Mouse (Mus musculus) cerebellum, adult 9-10 months (tissue): ENCODE data around the gene Gm42420.

Experiments
- DNase-seq: peaks from one replicate; pipeline ENCODE4 v3.0.0; 2022

Gm42420 gene

DNA sequence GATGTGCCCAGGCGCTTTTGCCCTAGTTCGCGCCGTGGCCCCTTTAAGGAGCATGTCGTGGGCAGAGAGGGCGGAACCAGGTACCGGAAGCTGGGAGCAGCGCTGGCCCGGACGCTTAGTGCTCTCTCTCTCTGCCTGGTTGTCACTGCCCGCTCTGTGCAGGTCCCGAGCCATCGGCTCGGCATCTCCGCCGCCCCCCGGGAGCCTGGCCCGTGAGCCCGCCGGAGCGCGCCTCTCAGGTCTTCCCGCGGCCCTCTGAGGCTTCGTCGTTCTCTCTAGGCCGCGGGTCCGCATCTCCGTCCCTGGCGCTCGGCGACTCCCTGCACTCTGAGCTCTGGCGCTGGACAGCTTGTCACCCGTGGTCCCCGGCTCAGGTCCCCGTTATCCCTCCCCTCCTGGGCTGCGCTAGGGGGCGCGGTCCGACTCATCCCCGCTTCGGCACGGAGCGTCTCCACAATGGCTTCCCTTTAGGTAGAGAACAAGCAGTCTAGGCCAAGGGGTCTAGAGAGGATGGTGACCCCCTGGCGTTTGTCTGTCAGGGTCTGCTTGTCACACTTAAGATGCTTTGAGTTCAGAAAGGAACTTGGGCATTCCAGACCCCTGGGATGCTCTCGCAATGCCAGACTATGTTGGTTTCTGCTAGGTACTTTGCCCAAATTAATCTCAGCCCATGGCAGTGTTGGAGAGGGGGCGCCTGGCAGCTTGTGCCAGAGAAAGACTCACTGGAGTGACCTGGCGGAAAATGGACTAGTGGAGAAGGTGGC, 11.6 kb upstream of the Gm42420 start, which contains the start of gene Adck2:
TSS of gene Adck2 (plus strand) at position 83 of the 764 bp plus-strand sequence.
- DNase-seq = peak; percentile 83

DNA sequence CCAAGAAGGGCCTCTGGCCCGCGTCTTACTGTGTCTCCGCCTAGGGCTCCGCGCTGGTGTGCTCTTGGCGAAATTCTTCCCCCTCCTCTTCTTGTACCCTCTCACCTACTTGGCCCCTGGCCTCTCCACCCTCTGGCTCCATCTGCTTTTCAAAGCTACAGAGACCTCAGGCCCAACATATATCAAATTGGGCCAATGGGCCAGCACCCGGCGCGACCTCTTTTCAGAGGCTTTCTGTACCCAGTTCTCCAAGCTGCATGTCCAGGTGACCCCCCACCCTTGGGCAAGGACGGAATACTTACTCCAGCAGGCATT, 11.0 kb upstream of the Gm42420 start:
- DNase-seq = peak; percentile 46

DNA sequence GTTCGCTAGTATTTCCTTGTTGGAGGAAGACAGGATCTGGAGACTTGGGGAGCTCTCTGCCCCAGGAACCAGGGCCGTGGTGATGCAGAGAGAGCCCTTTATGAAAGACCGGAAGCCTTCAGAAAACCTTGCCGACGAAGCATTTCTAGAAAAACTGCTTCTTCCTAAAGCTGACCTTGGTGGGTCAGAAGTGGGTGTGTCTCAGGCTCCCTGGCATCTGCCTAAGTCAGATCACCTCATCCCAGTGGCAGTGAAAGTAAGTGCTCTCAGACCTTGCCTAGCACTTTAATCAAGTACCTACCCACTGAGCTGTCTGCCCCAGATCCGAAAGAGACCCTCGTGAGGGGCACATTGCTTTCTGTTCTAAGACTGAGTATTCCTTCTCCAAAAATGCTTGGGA, 10.6 kb upstream of the Gm42420 start:
- no peak for DNase-seq

DNA sequence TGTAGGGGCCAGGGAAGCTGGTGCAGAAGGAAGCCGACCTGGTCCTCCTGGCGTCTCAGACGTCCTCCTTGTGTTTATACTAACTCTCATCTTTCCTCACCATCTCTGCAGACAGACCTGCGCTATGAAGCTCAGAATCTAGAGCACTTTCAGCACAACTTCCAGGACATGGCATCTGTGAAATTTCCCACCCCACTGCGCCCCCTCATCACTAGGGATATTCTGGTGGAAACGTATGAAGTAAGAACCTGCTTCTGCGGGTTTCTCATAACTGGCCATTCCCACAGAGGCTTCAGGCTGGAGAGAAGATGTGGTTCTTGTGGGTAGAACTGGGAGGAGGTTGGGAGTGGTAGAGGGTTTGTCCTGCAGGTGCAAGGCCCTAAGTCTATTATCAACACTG, 6.0 kb upstream of the Gm42420 start:
- DNase-seq = no peak

DNA sequence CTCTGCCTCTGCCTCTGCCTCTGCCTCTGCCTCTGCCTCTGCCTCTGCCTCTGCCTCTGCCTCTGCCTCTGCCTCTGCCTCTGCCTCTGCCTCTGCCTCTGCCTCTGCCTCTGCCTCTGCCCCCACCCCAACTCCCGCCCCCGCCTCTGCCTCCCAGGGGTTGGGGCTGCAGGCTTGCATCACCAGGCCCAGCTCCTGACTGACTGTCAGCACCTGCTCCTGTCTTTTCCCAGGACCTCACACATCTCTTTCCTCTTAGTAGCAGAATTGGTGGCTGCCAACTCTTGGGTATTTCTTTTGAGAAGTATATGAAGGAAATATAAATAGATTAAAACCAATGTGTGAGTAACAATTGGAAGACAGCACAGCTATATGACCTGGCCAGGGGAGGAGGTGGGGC, 5.0 kb upstream of the Gm42420 start:
- no peak for DNase-seq

DNA sequence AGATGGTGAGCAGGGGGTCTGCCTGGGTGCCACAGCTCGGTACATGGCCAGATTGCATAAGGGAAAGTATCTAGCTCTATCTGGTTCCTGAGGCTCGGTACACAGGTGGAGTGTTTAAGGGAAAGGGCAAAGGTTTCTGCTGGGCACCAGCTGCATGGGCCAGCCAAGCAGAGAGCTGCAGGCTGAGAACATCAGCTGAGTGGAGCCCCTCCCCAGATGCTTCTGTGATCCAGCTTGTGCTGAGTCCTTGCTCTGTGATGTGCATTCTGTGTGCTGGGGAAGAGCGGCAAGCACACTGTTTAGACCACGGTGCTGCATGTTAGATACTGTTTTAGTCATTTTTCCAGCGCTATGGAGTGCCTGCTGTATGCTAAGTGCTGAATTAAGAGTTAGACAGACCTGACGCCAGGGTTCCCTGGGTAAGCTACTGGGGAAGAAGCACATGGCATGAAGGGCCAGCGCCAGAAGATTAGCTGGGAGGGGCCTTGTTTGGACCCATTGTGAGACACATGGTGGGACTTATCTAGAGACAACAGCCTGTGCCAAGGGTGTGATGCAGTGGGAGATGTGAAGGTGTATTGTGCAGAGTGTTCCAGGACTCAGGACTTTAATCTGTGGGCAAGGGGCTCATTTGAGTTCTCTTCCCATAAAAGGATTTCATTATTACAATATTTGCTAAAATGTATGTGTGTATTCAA, 4.3 kb upstream of the Gm42420 start:
- DNase-seq = no peak

DNA sequence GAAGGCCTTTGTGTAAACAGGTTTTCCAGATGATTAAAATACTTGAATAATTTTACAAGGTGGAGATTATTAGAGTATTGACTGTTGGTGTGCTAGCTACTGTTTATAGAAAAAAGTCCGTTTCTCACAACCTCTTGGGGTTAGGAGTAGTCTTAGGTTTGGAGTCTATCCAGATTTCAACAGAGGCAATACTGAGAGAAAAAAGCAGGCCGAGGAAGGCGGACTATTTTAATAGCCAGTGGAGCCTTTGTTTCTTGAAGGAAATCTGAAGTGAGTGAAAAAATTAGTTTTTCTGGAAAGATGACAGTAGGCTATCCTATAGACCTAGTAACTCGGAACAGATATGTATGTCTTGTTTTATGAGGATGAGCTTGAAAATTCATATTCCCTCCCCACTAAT, 5.9 kb downstream of the Gm42420 start:
- no peak for DNase-seq

DNA sequence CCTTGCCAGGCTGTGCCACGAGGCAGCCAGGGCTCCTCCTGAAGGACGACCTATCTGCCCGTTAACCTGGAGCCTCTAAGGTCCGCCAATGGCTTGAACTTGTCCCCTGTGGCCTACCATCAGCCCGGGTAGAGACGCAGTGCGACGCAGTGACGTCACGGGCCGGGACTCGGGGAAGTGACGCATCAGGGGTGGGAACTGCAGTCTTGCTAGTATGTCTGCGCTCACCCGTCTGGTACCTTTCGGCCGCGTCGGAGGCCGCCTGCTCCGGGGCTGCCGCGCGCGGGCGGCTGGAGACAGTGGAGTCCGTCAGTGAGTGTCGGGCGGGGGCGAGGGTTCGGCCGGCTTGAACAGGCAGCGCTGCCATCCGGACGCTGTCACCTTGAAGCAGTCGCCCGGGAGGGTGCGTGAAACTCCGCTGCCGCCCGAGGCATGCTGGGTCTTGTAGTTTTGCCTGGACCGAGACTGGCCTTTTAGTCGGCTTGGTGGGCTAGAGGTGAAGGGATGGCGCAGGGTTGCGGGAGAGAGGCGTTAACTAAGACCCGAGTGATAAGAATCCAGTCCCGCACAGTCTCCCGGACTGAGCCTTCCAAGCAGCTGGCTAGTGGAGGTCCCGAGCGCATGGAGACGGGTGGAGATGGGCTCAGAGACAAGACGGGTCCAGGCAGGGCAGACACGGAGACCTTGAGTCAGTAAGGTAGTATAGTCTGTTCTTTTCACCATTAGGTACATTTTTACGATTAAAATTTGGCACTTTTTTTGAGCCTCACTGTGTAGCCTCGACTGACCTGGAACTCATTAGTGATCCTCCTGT, 7.1 kb downstream of the Gm42420 start, which contains the start of gene Ndufb2:
TSS of gene Ndufb2 (plus strand) at position 174 of the 814 bp plus-strand sequence.
- peak; percentile 96 for DNase-seq

DNA sequence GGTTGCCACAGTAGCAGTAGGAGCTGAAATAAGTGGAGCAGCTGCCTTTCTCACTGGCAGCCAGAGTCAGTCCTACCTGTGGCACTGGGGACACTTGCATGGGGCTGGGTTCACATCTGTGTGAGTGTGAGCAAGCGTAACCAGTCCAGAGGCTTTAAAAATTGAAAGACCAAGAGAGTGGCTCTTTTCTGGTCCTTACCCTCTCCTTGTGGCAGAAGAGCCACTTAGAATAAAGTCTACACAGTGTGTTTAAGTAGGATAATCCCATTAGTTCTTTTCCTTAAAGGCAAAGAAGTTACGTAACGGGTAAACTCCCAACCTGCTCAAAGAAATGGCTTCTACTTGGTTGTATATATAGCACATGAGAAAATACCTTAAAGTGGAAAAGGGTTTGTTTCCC, 15.3 kb downstream of the Gm42420 start:
- DNase-seq = no peak

DNA sequence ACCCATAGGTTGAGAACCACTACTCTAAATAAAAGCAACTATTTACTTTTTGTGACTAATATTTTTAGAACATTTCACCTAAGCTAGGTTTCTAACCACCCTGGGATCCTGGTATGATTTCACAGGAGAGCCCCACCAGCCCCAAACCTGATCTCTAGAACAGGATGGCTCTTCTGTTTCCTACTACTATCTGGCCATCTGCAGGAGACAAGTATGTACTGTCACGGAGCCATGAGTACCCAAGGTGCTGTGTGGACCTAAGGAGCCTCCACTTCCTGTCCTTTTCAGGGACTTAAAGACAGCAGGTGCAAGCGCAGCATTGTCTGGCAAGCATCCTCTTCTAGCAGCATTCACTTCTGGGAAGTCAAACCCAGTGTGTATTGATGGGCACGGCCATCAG, 16.3 kb downstream of the Gm42420 start:
- no peak for DNase-seq

DNA sequence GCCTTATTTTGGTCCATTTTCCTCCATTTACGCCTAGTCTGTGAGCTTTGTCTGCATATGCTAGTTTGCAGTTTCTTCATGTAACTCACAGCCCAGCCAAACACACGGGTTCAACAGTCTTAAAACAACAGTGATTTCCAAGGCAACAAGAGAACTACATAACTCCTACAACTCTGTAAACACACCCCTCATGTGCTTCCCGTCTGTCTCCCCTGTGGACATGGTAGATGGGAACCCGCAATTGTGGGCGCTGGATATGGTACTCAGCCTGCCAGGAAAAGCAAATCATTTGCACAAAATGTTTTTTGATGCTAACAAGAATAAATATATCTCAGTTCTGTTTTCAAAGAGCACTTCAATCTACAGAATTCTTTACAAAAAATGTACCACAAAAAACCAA, 19.0 kb downstream of the Gm42420 start:
- DNase-seq = no peak

DNA sequence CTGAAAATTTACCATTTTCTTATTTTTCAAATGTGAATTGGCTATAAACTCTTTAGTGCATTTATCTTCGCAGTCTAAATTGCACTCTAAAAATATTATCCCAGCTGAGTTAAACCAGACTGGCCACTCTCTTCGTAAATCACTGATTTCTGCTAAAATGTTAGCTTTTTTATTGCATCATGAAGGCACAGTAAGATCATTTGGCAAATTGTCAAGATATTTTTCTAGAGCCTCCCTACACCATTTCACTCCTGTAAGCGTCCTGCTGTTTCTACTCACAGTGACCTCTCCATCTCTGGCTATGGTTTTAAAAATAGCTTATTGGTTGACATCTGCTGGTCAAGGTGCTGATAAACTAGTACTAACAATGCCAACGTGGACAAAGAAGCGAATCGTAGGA, 20.5 kb downstream of the Gm42420 start:
- DNase-seq = no peak

DNA sequence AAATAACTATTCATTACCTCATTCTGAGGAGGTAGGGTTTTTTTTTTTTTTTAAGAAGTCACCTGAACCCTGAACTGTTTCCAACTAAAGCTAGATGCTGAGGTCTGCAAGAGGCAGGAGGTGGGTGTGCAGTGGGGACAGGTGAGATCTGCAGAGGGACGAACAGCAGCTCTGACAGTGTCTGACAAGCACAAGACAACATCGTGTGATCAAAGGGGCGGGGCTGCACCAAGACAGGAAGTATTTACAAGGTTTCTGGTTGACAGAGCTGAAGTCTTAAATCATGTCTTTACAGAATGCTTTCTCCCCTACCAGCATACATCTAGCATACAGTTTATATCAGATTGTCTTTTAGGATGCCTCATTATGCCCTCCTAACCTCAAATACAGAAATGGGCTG, 21.3 kb downstream of the Gm42420 start:
- DNase-seq = no peak

DNA sequence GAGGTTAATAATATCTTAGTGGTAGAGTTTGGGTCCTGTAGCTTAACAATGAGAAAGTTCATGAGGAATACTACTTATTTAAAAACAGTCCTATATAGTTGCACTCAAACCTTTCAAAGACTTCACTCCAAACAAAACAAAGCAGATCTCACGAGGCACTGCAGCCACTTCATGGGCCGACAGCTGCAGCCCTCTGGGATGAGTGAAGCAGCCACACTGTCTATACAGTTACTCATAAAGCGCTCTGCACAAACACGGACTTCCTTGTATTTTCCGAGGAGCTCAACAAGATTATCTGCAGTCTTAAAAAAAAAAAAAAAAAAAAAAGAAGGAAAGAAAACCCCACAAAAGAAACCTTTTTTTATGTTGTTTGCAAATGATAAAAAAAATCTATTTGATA, 21.8 kb downstream of the Gm42420 start:
- no peak for DNase-seq

DNA sequence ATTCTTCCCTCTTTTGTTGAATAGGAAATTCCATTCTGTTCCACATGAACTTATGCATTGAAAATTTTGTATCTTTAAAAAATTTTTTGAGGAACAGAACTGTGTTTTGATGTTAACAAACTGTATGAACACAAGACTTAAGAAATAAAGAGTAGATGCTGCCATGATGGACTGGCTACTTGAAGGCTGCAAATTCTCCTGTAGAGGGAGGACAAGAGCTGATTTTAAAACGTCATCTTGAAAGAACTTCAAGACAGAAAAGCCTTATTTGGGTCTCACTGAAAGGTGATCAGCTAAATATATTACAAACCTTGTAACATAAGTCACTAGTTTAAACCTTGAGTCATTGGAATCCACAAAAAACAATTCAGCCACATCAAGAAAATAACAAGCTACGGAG, 24.7 kb downstream of the Gm42420 start:
- DNase-seq = no peak

DNA sequence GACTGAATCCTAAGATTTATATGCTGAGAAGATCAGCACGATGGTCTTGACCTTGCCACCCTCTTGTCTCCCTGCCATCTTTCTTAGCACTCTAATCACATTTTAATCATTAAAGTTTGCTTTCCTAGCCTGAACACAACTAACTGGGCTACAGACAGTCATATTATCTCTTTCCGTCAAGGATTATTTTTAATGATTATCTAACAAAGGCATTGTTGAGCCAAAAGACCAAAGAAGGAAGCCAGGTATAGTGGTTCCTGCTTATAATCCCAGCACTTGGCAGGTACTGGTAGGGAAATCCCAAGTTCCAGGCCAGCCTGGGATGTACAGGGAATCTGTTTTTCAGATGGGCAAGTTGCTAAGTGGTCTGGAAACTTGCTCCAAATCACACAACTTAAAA, 25.7 kb downstream of the Gm42420 start:
- no peak for DNase-seq
